Mouse (Mus musculus) MEL (cell line): Measurements from ENCODE around the gene Fam89a.

Experiments used
- GATA1 ChIP-seq: IDR thresholded peaks from 2 replicates; pipeline ENCODE4 v1.6.1; 2011; ENCODE audit warnings: low read depth, low read length, improper control_type of control experiment
- JUND ChIP-seq: IDR thresholded peaks from 2 replicates; pipeline ENCODE4 v1.6.1; 2011; ENCODE audit warnings: low read depth, mild to moderate bottlenecking, improper control_type of control experiment, low read length
- MAZ ChIP-seq: IDR thresholded peaks from 2 replicates; pipeline ENCODE4 v1.6.1; 2012; ENCODE audit warnings: low read depth, mild to moderate bottlenecking, inconsistent platforms, low read length, improper control_type of control experiment
- MYC ChIP-seq: IDR thresholded peaks from 2 replicates; pipeline ENCODE4 v1.6.1; 2011; ENCODE audit warnings: low read depth, mild to moderate bottlenecking, low read length, improper control_type of control experiment, moderate library complexity
- RCOR1 ChIP-seq: IDR thresholded peaks from 2 replicates; pipeline ENCODE4 v1.6.1; 2012; ENCODE audit warnings: low read depth, mild to moderate bottlenecking, inconsistent platforms, low read length, improper control_type of control experiment
- USF1 ChIP-seq: IDR thresholded peaks from 2 replicates; pipeline ENCODE4 v1.6.1; 2014; ENCODE audit warnings: low read depth, mild to moderate bottlenecking, inconsistent platforms, low read length, improper control_type of control experiment, moderate library complexity

DNA sequence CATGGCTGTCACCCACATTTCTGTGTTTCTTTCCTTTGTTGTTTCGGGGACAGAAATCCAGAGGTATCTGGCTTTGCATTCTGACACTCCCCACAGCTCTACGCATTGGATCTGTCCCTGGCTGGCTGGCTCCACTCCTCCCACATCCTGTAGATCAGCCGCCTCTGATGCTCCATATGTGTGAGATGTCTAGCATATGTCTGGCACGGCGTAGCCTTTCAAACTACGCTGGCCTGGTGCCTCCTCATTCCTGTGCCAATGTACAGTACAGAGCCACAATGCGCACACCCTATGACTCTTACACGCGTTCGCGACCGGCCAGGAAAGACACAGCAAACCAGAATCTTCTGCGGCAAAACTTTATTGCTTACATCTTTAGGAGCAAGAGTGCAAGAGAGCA is 33.0 kb upstream of the Fam89a start:
- TF ChIP-seq RCOR1, result no peak
- no peak for TF ChIP-seq GATA1
- TF ChIP-seq JUND, result no peak
- TF ChIP-seq USF1, result no peak
- no peak for TF ChIP-seq MAZ
- TF ChIP-seq MYC, result no peak
